Mouse (Mus musculus): Measurements from ENCODE around the gene Cmc1. TPM values are rescaled to one million over a fixed set of nuclear protein-coding genes. Genes with fewer than 3 reads are reported as not detected.

The Cmc1 gene
- 5.4 and 11.3 TPM in 2 replicates for total RNA-seq (2015; ENCODE audit: low replicate concordance)
- 5.8 TPM in 1 of 2 replicates, not detected in the other for total RNA-seq (2017; ENCODE audit: low replicate concordance)

DNA sequence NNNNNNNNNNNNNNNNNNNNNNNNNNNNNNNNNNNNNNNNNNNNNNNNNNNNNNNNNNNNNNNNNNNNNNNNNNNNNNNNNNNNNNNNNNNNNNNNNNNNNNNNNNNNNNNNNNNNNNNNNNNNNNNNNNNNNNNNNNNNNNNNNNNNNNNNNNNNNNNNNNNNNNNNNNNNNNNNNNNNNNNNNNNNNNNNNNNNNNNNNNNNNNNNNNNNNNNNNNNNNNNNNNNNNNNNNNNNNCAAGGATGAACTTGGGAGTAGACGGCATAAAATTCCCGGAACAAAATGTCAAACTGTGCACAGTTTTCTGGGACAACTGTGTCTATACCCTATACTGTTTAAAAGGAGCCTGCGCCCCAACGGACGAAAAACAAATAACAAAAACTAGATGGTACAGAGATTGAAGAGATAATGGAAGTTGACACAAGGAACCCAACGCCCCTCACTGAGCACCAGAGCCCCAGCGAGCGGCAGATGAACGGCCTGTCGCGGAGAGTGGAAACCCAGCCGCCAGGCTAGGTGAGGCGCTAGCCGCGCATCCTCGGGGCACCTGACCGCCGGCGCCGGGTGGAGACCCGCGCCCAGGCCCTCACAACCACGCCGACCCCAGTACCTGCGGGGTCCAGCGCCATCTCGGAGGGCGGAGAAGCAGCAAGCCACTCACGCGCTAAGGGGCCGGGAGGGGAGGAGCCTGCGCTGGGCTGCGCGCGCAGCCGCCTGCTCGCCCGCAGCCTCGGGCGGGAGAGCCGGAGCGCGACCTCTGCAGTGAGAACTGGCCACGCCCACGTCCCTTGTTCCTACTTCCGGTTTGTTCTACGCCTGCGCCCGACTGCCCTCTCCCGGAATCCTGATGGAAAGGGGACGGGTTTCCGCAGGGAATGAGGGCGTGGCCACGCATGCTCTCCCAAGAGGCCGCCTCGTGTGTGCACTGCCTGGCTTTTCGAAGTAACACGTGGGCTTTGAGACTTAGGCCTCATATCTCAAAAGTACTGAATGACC, at the start of gene Cmc1:
TSS of gene Cmc1 (minus strand) at position 771 of the 996 bp plus-strand sequence.
- peak; percentile 94 for ATAC-seq (replicated peaks; ENCODE audit: low FRiP score, poor library complexity, severe bottlenecking)

DNA sequence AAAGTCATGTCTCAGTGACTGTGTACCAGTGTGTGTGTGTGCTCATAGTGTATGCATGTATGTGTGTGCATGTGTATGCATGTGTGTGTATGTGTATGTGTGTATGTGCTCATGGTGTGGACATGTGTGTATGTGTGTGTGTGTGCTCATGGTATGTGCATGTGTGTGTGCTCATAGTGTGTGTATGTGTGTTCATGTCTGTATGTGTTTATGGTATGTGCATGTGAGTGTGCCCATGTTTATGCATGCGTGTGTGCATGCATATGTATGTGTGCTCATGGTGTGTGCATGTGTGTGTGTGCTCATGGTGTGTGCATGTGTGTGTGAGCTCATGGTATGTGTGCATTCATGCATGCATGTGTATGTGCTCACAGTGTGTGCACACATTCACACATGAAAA, 48.6 kb upstream of the Cmc1 start:
- ATAC-seq (replicated peaks; ENCODE audit: low FRiP score, poor library complexity, severe bottlenecking): no peak

DNA sequence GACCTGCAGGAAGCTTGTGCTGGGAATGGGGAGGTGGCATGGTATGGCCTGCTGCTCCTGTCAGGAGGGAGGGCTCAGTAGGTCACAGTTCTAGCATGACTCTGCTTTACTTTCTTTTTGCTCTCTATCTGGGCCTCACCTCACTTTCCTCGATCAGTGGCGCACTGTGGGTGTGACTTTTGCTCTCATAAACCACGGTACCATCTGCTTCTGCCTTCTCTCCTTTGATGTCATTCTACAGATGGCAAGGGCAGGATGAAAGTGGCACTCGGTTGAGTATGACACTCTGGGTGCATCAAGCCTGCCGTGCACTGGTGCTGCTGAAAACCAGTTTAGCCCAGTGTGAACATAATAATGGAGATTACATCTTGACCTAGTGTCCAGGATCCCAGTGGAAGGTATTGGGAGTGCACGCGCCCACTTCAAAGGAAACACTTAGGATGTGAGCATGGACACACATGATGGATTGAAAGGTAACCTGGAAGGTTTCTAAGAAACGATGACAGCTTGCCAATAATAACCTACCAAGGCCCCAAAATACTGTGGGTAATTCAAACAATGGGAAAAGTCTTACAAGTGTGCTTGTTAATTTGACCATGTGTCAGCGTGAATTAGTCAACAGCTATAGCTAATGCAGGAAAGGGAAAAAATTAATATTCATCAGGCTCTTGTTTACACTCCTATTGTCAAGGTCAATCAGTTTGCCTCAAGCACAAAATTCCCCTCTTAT, 46.8 kb upstream of the Cmc1 start:
- no peak for ATAC-seq (replicated peaks; ENCODE audit: low FRiP score, poor library complexity, severe bottlenecking)

DNA sequence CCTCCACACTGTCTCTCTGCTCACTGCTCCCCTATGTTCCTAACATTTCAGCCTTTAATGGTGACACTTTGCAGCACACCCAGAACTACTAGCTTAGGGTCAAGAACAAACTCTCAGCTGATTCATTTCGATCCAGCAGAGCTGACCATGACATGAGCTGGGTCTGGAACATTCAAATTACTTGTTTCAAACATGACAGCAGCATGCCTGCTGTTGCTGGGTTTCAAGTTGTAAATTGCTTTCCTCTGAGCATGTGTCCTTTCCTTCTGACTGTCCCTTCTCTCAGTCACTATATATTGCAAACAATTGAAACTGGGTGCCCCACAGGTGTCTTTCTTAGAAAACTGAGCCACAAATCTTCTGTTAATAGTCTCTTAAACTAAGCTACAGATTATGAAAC, 43.3 kb upstream of the Cmc1 start:
- ATAC-seq (replicated peaks; ENCODE audit: low FRiP score, poor library complexity, severe bottlenecking): no peak

DNA sequence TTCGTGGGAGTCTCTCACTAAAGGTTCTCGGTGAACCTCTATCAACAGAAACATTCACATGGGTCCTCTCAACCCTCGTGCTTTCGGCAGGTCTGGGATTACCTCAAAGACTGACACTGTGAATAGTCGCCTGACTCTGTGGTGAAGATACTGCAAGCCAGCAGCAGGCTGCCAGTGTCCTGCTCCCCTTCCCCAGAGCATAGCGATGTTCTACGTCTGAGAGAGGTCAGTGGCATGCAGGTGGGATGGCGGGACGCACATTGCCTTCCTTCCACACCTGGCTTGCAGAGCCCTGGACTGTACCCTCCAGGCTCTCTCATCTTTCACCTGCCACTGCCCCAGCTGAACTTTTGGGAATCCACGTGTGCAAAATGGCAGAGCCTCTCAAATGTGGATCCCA, 41.3 kb upstream of the Cmc1 start:
- no peak for ATAC-seq (replicated peaks; ENCODE audit: low FRiP score, poor library complexity, severe bottlenecking)

DNA sequence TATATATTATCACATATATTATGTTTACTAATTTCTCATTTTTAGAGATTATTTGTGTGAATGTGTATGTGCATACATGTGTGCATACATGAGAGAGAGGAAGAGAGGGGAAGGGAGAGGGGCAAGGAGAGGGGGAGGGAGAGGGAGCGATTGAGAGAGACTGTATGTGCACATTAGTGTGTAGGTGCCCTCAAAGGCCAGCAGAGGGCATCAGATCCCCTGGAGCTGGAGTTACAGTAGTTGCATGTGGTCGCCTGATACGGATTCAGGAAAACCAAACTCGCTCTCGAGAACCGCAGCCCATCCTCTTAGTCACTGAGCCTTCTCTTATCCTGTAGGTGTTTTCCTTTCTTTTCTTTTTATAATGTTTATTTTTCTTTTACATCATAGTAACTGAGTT, 38.4 kb upstream of the Cmc1 start:
- no peak for ATAC-seq (replicated peaks; ENCODE audit: low FRiP score, poor library complexity, severe bottlenecking)

DNA sequence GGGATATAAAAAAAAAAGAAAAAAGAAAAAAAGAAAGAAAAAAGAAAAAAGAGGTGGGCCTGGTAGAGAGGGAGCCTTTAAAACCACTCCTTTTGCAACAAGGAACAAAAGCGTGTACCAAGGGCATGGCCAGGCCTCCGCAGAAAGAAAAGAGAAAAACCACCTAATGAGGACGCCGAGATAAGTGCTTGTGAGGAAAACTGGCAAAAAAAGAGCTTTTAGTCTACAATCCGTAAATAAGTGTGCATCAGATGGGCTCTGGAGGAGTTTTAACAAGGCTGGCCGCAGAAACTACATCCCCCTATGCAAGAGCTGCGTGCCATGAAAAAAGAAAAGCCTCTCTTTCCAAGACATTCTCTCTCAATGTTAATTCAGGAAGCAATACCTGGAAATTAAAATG, 37.4 kb upstream of the Cmc1 start:
- ATAC-seq (replicated peaks; ENCODE audit: low FRiP score, poor library complexity, severe bottlenecking): no peak

DNA sequence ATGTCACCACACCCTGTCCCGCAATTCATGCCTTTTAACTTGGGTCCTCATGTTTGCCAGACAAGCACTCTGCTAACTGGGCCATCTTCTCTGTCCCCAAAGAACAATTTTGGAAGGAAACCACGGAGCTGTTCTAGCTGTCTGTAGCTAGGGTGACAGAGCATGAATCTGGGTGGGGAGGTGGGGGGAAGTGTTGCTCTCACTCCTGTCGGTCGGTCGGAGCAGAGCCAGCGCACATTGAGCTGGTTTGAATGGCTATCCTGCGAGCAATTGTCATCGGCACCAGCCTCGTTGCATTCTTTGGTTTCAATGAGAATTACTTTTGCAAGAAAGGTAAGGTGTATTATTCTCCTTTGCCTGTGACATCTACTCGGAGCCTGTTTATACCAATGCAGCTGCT, 36.8 kb upstream of the Cmc1 start:
- ATAC-seq (replicated peaks; ENCODE audit: low FRiP score, poor library complexity, severe bottlenecking): no peak

DNA sequence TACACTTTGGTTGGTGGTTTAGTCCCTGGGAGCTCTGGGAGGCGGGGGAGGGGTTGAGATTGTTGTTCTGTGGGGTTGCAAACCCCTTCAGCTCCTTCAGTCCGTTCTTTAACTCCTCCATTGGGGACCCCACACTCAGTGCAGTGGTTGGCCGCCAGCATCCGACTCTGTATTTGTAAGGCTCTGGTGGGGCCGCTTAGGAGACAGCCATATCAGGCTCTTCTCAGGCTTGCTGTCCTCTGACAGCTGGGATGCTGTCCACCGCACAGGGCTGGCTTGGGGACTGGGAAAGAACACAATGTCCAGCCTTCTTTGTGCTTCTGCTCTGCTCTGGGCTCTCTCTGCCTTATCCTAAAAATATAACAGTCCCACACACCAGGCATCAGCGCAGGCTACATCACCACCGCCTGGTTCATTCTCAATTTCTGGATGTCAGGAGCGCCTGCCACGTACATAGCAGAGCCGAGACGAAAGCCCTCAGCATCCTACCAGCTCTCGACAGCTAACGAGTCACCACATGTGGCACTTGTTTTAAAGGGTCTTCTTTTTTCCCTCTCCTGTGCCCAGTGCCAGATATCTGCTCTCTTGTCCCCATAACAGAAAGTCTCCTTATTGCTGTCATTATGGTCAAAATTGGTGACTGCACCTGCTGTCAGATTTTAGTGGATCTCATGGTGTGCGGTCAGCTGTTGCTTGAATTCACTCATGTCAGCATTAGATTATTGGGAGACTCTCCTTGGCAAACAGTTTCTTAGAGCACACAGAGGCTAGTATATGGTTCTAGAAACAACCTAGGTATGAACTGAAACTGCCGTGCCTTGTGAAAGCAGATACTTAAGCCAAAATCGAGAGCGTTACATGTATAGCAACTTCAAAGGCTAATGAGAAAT, 29.4 kb upstream of the Cmc1 start:
- no peak for ATAC-seq (replicated peaks; ENCODE audit: low FRiP score, poor library complexity, severe bottlenecking)

DNA sequence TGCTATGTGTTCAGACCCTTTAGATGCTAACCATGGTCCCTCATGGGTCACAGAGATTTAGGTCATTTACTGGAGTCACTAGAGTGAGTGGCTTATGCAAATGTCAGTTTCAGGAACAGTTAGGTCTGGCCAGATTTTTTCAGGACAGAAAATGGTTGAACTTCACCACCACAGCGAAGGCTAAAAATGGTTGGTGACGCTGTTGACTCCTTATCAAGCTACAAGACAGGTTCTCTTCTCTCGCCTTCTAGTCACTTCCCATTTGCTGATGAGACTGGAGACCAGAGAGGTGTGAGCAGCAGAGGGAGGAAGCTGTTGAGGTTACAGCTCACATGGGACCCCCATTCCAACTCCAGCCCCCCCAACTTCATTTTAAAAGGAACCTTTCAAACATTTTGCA, 26.7 kb upstream of the Cmc1 start:
- no peak for ATAC-seq (replicated peaks; ENCODE audit: low FRiP score, poor library complexity, severe bottlenecking)

DNA sequence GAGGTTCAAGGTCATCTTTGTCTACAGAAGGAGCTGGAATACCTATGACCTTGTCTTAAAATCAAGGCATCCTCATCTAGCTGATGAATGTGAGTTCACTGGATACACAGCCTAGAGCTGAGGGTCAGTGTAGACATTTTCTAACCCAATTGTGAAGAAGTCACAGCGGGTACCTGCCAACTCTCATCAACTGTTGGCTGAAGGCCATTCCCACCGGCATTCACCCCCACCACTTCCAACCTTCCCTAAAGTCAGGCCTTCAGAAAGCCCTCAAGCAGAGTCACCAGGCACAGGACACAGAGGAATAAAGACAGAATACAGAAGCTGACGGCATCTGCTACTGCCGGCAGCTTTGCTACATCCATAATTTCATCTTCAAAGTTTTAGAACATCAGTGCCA, 25.4 kb upstream of the Cmc1 start:
- no peak for ATAC-seq (replicated peaks; ENCODE audit: low FRiP score, poor library complexity, severe bottlenecking)

DNA sequence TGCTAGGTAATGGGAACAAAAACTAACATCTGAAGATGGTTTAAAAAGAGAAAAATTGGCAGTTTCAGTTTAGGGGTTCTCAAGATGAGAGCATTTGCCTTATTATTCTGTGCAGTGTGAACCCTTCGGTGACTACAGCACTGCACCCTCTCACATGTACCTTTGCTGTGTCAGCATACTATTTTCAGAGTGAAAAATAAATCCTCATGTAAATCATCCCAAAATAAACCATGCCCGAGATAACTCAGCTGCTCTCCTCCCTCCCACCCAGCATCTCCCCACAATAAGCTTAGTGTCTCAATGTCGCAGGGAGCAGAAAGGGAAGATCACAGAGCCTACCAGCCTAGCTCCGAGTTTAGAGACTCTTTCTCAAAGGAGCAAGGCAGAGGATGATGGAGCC, 23.1 kb upstream of the Cmc1 start:
- ATAC-seq (replicated peaks; ENCODE audit: low FRiP score, poor library complexity, severe bottlenecking): no peak

DNA sequence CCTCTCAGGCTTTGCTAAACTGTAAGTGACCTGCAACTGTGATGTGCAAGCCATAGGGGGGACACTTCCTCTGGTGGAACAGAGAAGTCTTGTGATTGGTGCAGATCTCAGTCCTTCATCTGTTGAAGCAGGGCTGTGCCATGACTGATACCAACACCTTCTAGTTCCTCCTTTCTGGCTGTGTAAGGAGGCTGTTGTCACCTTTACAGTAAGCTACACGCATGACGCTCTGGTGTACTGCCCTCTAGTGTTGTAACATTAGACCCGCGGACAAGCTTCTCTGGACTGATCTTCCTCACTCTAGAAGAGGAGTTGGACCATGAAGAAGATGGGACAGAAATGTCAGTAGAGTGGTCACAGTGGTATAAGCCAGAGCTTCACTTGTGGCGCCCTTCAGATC, 18.6 kb upstream of the Cmc1 start:
- no peak for ATAC-seq (replicated peaks; ENCODE audit: low FRiP score, poor library complexity, severe bottlenecking)

DNA sequence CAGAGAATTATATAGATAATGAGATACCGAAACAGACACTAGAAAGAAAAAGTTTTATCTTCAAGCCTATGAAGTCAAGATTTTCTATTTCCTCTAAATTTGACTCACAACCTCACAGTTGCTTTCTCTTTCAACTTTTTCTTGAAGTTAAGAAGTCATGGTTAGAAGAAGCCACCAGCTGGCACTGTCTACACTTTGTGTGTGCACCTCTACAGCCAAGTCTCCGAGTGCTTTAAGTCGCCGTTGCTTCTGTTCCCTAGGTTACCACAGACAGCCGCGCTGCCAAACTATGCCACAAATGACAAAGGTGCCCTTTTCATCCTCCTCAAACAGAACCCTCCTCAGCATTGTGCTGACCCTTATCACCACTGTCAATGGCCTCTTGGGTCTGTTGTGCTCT, 17.6 kb upstream of the Cmc1 start:
- no peak for ATAC-seq (replicated peaks; ENCODE audit: low FRiP score, poor library complexity, severe bottlenecking)

DNA sequence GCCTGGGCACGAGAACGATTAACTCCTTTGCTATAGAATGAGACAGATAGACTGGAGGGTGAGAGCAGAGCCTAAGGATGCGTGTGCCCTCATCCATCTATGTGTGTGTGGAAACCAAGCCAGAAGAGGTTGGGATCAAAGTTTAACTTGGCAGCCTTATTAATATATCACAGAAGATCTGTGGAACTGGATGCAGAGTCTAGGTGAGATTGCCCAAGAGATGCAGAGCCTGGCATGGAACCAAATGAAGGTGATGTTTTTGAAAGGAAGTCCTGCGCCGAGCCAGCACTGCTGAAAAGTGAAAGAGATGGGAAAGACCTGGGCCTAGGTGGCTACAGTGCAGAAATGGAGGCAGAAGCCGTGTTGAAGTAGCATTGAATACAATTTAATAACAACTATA, 11.6 kb upstream of the Cmc1 start:
- no peak for ATAC-seq (replicated peaks; ENCODE audit: low FRiP score, poor library complexity, severe bottlenecking)

DNA sequence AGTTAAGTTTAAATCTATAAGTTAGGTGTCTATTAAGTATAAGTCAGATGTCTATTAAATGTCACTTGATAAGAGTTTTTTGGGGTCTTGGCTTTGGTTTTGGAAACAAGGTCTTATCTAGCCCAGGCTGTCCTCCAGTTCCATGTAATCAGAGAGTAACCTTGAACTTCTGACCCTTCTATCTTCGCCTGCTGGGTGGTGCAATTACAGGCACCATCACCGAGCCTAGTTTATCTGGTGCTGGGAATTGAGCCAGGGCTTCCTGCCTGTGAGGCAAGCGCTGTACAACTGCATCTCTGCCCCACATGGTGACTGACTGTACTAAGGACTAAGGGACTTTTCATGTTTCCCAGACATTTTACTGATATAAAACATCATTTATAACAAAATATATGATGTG, 10.0 kb upstream of the Cmc1 start:
- ATAC-seq (replicated peaks; ENCODE audit: low FRiP score, poor library complexity, severe bottlenecking): no peak

DNA sequence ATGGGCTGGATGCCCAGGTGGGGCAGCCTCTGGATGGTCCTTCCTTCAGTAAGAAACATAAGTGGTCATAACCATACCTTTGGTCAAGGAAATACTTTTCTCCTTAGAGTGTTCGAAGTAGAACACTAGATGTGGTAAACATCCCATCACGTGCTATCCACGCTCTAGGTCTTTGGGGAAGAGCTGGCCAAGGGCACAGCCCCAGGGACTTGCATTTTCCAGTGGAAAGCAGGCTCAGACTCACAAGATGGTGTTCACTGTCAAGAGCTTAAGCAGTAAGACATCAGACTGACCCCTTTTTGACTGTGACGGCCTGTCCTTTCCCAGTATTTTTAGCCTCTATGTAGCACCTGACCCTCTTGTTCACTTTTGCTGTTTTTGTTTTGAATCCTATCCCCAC, 8.2 kb upstream of the Cmc1 start:
- ATAC-seq (replicated peaks; ENCODE audit: low FRiP score, poor library complexity, severe bottlenecking): no peak

DNA sequence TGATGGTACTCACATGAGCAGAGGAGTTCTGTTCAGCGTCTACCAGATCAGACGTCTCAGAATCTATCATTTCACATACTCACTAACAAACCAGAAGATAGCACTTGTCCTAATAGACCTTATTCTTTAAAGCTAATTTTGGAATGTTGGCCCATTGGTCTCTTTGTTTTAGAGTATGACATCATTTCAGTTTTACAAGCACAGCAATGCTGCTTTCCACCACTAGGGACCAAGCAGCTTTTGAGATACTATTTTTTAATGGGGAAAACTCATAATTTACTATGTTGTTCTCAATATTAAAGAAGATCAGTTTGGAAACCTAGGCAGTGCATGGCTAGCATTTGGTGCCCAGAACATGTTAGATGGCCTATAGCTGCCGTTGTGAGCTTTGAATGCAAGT, 7.3 kb upstream of the Cmc1 start:
- no peak for ATAC-seq (replicated peaks; ENCODE audit: low FRiP score, poor library complexity, severe bottlenecking)

DNA sequence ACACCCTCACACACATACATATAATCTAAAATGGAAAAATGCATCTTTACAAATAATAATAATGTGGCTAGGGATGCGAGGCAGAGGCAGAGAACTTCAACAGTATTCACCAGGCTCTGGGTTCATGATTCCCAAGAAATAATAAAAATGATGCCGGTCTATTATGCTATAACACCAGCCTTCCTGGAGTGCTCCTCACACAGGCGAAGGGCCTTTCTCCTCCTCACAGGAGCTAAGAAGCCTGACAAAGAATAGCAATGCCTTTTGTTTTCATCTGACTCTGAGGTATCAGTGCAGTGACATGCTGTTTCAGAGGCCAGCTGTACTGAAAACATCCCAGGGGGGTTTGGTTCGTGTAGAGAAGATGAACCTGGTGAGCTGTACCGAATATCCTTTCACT, 4.7 kb upstream of the Cmc1 start:
- ATAC-seq (replicated peaks; ENCODE audit: low FRiP score, poor library complexity, severe bottlenecking): no peak

DNA sequence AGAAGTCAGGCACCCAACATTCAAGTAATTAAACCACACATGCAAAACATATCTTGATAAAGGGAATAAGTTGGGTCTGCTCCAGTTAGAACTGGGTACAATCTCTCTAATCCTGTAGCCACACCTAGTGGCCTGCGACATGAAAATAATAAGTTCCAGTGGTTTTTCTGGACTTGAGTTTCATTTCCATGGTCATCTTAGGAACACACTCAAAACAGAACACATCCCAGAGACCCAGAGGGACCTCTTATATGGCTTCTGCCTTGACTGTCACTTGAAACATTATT, 1.2 kb upstream of the Cmc1 start:
- ATAC-seq (replicated peaks; ENCODE audit: low FRiP score, poor library complexity, severe bottlenecking): no peak
